Mouse (Mus musculus) bone marrow macrophage, adult 2 months (primary cell): ENCODE results near the gene Plekhm2. TPM values are rescaled to one million over a fixed set of nuclear protein-coding genes. Genes with fewer than 3 reads are reported as not detected.
A peak's percentile ranks its signal among the peaks of the same experiment; 100 is the strongest.

Source experiments
- H3K27ac ChIP-seq: 2 replicates; pipeline ENCODE4 v1.5.1; 2012; ENCODE audit warnings: low read depth, low read length; ENCODE audit not compliant: insufficient read depth
- H3K4me1 ChIP-seq: 2 replicates; pipeline ENCODE4 v1.6.1; 2012; ENCODE audit warnings: low read length; ENCODE audit not compliant: control insufficient read depth, insufficient read depth
- H3K4me3 ChIP-seq: 2 replicates; pipeline ENCODE4 v1.5.1; 2012; ENCODE audit warnings: mild to moderate bottlenecking, low read length, moderate library complexity; ENCODE audit not compliant: insufficient read depth
- CTCF ChIP-seq: IDR thresholded peaks from 2 replicates; pipeline ENCODE4 v1.5.1; 2012; ENCODE audit warnings: low read depth, mild to moderate bottlenecking, low read length, moderate library complexity
- POLR2A ChIP-seq: IDR thresholded peaks from 2 replicates; pipeline ENCODE4 v1.6.1; 2012; ENCODE audit warnings: mild to moderate bottlenecking, low read depth, low read length, borderline replicate concordance
- polyA plus RNA-seq: library from polyadenylated mRNA; stranded (reverse); fragments of >200 nt; gene quantifications from 2 replicates; pipeline ENCODE4 v1.2.4, GENCODE M21; 2012; ENCODE audit not compliant: missing spikeins, insufficient read depth, insufficient read length

Plekhm2 gene
- polyA plus RNA-seq, 1 experiment, result 62.1 TPM

- peaks cover 8% of the 10 kb centered on the region for H3K4me1 ChIP-seq
These were observed 85.9 kb downstream of the Plekhm2 start for GRCm38 (mm10) chr4:141578833-141579232.

DNA sequence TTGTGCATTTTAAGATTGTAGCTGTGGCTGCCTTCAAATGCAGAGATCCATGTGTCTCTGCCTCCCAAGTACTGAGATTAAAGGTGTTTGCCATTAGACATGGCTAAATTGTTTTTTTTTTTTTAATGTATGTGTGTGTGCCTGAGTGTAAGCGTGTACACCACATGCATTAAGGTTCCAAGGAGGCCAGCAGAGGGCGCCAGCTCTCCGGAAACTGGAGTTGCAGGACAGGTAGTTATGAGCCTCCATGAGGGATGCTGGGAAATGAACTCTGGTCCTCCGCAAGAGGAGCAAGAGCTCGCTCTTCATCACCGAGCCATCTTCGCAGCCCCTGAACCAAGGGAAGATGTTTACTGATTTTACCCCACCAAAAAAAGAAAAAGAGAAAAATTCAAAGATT is 87.8 kb downstream of the Plekhm2 start:
- TF ChIP-seq POLR2A (no peak), CTCF (peak; percentile 56)
- no peak overlapping the region for H3K4me3 ChIP-seq
- peaks cover 26% of the 10 kb centered on the region for H3K4me1 ChIP-seq
- no peak overlapping the region for H3K27ac ChIP-seq

More at GRCm38 (mm10) chr4:141578833-141579232, 85.9 kb downstream of the Plekhm2 start:
- Histone ChIP-seq H3K4me3 (no peak overlapping the region), H3K27ac (no peak overlapping the region)
- no peak for TF ChIP-seq POLR2A
- TF ChIP-seq CTCF, result no peak

DNA sequence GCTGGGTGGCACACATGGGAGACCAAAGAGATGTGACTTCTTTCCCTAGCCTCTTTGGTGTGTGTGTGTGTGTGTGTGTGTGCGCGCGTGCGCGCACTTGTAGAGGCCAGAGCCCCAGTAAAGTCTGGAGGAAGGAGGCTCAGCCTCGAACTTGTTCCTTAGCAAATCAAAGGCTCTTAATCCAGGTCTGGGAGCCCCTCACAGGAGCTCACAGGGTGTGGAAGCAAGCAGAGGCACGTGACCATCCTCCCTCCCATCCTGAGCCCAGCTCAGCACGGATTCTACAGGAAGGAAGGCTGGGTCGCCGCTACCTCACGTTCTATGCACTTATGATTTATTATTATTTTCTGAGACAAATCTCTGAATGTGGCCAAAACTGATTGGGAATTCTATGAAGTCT is 88.3 kb downstream of the Plekhm2 start:
- Histone ChIP-seq H3K4me1 (peaks cover 27% of the 10 kb centered on the region), H3K27ac (no peak overlapping the region), H3K4me3 (no peak overlapping the region)
- no peak for TF ChIP-seq POLR2A
- no peak for TF ChIP-seq CTCF

Other genes with a start within 250 kb of the Plekhm2 start
- gene Clcnkb, start 248.9 kb downstream of the Plekhm2 start, polyA plus RNA-seq, result not detected in 2 replicates
- not detected in 2 replicates for gene Hspb7, start 244.1 kb downstream of the Plekhm2 start, polyA plus RNA-seq
- gene Srarp, start 228.8 kb downstream of the Plekhm2 start, polyA plus RNA-seq, result not detected in 2 replicates
- 12.6 and 16.4 TPM in 2 replicates for gene Zbtb17, start 220.2 kb downstream of the Plekhm2 start, polyA plus RNA-seq
- gene Spen, start 126.3 kb downstream of the Plekhm2 start, polyA plus RNA-seq, result 23.6 and 29.2 TPM in 2 replicates
- gene Fblim1, start 58.8 kb downstream of the Plekhm2 start, polyA plus RNA-seq, result 60.2 and 65.0 TPM in 2 replicates
- 2.4 and 3.3 TPM in 2 replicates for gene Tmem82, start 46.3 kb downstream of the Plekhm2 start, polyA plus RNA-seq
- 0.48 and 0.49 TPM in 2 replicates for gene Slc25a34, start 41.1 kb downstream of the Plekhm2 start, polyA plus RNA-seq
- 5.6 TPM in 1 of 2 replicates, not detected in the other for gene Rsc1a1, start 20.7 kb upstream of the Plekhm2 start, polyA plus RNA-seq
- gene Ddi2, start 58.5 kb upstream of the Plekhm2 start, polyA plus RNA-seq, result 69.5 and 74.4 TPM in 2 replicates
- not detected in 2 replicates for gene Agmat, start 81.8 kb upstream of the Plekhm2 start, polyA plus RNA-seq
- gene Dnajc16, start 126.0 kb upstream of the Plekhm2 start, polyA plus RNA-seq, result 11.4 and 12.2 TPM in 2 replicates
- 34.2 and 35.1 TPM in 2 replicates for gene Casp9, start 128.7 kb upstream of the Plekhm2 start, polyA plus RNA-seq
- not detected in 2 replicates for gene Cela2a, start 161.3 kb upstream of the Plekhm2 start, polyA plus RNA-seq
- gene Ctrc, start 181.5 kb upstream of the Plekhm2 start, polyA plus RNA-seq, result not detected in 2 replicates
- gene Efhd2, start 210.0 kb upstream of the Plekhm2 start, polyA plus RNA-seq, result 491 and 499 TPM in 2 replicates